Mouse (Mus musculus): Measurements from ENCODE around the gene Lrtm2.
A peak's percentile ranks its signal among the peaks of the same experiment; 100 is the strongest.

Lrtm2 gene

DNA sequence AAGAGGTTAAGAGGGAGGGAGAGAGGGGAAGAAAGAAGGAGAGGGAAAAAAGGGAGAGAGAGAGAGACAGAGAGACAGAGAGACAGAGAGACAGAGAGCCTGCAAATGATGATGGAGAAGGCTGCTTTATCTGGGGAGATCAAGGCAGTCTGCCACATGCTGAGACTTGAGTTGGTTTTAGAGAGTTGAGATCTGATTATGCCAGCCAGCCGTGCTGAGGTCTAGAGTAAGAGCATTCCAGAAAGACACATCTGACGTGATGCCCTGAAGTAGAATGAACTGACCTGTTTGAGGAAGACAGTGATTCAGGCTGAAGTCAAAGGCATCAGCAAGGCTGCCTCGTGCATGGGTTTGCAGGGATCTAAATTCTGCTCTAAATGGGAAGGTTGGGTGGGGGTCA is 3.3 kb upstream of the Lrtm2 start:
- DNase-seq = no peak

DNA sequence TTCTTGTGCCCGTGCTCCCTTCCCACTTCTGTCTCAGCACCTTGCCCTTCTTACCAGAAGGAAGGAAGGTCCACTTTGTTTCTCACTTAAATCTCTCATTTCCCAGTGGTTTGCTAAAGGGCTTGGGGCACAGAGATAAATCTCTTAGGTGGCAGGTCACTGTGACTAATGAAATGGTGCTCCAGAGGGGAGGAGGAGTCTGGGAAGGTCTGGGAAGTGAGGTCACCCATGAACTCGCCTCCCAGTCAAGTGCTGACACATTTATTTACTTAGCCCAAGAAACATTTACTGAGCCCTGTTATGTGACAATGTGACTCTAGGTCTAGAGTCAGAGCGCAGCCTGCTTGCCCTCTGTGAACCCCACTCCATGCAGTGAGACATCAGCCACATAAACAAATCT is 2.6 kb upstream of the Lrtm2 start:
- DNase-seq = no peak

DNA sequence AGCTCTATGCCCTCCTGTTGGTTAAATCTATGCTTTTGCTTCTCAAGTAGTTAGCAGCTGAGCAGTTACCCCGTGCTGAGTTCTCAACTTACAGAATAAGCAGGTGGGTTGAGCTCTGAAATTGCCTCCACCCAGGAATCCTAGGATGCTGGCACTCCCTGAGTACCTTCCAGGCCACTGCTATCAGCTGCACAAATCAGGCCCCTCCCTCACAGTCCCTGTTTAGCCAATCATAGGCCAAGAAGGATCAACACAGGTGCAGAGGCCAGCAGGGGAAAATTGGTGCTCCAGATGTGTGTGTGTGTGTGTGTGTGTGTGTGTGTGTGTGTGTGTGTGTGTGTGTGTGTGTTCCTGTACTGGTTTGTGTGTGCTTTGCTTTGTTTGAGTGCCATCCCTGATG is 1.5 kb upstream of the Lrtm2 start:
- DNase-seq = no peak

DNA sequence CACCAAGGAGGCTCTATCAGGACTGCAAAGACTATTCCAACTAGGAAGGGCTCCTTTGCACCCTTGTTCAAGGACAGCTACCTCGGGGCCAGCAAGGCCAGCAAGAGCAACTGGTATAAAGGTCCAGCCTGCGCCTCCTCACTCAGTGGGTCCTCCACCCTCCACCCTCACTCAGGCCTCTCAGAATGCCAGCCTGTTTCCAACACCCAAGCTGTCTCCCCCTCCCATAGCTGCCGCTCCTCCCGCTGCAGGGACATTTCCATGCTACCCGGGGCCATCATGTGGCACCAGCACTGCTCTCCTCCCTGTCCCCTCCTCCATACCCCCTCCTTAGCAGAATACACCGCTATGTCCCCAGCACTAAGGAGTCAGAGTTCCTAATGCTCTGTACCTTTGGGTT is 630 bp downstream of the Lrtm2 start:
- DNase-seq = peak; percentile 36

DNA sequence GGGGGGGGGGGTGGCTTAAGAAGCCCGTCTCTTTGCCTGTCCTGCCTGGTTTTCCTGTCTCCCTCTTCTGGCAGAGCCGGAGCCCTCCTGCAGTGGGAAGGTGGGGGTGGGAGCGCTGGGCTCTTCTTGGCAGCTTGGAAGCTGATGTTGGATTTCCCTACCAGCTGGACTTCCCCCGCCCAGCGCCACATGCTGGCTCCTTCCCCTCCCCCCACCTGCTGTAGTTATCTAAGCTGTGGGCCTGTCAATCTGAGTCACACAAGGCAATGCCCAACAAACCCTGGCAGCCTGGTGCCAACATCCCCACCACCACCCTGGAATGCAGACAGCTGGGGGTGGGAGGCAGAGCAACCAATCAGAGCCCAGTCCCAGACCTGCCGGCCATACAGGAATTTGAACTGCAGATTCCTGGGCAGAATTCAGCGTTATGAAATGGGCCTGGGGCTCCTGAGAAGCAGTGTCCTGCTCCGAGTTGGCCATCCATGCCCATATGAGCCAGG is 1.3 kb downstream of the Lrtm2 start:
- peak; percentile 94 for DNase-seq

DNA sequence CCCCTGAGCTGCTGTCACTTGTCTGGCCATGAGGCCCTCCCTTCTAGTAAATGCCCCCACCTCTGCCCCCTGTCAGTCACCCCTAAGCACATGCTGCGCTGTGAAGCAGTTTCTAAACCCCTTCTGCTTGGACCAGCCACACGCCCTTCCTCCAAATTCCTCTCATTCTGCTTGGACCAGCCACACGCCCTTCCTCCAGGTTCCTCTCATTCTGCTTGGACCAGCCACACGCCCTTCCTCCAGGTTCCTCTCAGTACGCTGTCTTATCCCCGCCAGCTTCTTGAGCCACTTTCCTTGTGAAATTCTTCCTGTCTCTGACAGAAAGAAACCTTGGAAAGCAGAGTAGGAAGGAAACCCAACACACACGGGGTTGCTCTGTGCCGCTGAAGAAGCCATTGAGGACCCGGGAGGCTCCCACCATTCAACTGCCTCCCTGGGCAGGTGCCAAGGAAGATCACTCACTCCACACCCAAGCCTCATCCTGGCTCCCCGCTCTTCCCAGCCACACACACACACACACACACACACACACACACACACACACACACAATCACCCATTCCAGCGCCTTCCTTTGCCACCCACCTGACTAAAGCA is 1.9 kb downstream of the Lrtm2 start:
- DNase-seq = peak; percentile 36

DNA sequence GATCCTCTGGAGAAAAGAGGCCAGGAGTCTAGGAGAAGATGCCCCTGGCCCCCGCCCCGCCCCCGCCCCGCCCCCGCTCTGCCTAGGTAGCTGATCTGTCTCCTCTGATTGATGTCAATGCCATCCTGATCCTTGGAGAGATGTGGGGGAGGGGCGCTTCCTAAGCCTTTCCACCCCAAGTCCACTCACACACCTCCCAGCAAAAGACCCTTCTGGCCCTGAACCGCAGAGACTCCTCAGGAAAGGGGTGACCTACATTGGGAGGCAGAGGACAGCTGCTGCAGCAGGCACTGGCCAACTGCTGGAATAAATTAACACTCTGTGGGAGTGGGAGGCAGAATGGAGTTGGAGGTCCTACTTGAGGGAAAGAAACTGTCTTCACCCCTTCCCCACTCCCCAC is 4.0 kb downstream of the Lrtm2 start:
- no peak for DNase-seq

DNA sequence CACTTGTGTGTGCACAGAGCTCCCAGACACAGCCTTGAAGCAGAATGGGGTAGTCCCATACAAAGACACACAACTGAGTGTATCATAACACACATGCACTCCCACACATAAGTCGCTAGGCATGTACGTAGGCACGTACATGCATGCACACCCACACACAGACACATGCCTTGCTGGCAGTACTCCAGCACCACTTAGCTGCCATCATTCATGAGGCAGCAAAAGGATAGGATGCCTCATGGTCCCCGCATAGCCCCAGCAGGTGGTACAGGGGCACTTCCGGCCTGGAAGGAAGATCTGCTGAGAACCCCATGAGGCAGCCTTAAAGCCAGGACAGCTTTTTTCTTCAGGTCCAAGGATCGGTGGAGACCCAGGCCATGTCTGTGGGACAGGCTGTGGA is 4.6 kb downstream of the Lrtm2 start:
- peak; percentile 42 for DNase-seq

DNA sequence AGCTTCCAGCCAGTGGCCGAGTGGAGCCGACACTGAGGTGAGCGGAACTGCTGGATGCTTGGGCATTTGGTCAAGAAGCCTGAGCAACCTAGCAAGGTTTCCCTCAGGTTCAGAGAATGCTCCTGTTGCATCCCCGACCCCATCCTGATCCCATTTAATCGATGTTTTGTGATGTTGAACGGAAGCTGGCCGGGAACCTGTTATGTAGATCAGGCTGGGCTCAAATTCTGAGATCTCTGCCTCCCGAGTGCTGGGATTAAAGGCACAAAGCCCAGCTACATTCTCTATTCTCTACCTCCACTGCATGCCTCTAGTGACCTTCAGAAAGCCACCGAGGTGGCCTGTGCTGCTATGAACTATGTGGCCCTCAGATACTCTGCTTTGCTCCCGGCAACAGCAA is 5.8 kb downstream of the Lrtm2 start:
- no peak for DNase-seq

DNA sequence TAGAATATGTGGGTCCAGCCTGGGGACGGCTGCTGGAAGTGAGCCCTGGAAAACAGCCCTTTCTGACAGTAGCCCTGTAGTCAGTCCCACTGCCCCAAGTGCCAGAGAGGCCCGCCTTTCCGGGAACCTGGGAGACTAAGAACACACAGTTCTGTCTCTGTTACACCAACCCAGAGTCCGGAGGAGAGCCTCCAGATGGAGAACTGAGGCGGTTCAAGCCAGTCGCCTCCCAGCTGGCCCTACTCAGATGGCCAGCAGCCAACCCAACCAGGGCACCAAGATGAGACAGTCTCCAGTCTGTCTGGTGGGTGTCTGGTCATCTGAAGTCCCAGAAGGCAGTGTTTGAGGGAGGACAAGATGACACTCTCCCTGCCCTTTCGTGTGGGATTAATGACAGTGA is 8.8 kb downstream of the Lrtm2 start:
- peak; percentile 72 for DNase-seq

DNA sequence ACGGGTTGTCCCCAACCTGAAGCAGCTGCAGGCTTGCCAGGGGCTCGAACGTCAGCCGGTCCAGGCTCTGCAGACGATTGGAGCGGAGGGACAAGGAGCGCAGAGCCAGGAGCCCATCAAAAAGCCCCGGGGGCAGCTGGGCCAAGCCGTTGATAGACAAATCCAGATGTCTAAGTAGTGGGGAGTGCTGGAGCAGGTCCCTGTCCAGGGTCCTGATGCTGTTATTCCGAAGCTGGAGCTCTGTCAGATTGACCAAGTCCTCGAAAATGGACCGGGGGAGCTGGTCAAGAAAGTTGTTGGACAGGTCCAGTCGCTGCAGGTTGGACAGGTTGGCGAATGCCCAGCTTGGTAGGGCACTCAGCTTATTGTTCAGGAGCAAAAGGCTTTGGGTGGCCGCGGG is 10.1 kb downstream of the Lrtm2 start:
- no peak for DNase-seq

DNA sequence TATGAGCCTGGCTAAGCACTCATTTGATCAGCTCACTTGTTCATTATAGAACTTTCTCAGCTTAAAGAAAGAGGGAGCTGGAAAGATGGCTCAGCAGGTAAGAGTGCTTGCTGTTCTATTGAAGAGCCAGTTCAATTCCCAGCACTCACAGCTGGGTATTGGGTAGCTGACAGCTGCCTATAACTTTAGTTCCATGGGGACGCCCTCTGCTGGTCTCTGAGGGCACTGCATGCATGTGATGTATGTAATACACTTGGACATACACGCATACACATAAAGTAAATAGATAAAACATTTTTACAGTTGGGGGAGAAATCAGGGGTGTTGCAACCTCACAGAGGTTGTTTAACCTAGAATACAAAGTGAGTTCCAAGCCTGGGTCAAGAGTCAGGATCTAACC is 11.2 kb downstream of the Lrtm2 start:
- no peak for DNase-seq

DNA sequence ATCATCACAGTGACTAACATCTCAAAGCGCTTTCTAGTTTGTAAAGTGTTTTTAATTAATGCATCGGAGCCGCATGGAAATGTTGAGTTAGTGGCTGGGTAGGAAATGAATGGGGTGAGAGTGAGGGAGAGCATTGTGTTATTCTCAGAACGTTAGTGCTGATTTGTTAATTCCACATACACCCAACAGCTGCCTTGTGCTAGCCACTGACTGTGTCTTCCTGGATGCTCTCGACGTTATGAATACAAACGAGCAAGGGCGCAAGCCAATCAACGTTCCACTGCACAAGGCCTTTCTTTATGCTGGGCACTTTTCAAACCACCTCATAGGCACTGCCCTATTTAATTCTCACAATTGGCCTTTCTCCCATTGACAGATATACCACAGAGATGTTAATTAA is 11.8 kb downstream of the Lrtm2 start:
- DNase-seq = peak; percentile 68

DNA sequence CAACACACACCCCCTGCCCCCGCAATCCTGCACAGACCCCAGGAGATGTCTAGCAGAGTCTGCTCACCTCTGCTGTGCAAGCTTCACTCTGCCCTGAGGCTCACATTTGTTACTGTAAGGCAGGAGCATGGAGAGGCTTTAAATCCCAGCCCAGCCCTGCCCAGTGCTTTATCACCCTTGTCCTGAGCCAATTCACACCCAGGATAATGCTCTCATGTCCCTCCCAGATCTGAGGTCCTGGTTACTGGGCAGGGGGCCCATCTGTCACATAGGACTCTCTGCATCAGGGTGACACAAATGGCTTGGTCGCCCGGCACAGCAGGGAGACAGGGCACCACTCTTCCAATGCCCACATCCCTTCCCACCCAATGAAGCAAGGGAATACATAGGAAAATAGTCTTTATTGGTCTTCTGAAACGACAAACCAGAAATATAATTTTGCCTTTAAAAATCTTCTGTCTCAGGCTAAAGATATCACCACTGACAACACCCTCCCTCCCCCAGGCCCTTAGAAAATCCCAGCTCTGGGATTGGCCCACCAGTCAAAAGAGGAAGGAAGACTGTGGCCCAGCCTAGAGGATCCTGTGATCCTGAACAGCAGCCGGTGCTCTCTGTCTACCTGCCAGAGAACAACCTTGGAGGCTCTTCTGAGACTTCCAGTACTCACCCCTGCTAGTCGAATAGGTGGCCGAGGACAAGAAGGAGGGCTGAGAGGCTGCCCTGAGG is 15.7 kb downstream of the Lrtm2 start:
- DNase-seq = no peak

DNA sequence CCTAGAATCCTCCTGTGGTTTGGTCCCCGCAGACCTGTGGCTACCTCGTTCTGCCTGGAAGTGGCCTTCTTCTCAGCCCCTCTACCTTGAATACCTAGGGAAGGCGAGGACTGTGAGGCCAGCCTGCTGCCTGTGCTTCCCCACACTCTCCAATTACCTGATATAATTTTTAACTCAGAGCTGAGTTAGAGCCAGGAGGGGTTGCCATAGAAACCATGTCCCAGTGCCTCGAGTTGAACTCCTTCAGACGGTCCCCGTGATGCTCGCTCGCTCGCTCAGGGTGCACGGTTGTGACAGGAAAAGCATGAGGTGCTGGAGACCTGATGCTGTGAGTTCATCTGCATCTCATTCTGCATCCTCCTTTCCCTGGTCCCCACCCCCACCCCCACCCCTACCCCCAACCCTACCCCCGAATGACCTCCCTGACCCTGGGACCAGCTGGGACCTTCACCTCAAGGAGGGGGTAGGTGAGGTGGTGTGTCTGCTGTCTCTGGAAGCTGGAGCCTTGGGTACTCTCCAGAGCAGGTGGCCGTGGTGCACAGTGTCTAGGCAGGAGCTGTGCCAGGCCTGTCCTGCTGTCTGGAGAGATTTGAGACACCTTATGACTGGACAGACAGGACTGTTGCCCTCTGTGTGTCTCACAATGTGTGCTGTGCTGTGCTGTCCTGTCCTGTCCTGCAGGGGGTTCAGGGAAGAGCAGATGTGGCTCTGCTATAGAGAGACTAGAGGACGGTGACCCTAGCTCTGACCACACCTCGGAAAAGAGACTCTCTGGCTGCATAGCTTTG is 16.8 kb downstream of the Lrtm2 start:
- DNase-seq = no peak

DNA sequence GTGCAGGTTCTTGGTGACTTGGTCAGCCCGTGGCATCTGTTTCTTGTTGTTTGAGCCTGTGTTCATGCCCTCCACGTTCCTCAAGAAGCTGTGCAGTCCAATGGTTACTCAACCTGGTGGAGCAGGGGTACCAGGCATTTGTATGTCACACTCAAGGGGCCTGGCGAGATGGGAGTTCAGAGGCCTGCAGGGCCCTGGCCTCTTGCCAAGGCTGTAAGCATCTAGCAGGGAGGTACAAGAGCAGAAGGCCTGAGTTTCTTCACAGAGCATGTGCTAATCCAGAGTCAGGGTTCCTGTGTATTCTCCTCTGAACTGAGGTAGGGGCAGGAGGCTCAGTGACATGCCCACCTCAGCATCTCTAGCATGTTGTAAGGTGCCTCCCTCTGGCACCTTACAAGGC is 17.5 kb downstream of the Lrtm2 start:
- DNase-seq = no peak

DNA sequence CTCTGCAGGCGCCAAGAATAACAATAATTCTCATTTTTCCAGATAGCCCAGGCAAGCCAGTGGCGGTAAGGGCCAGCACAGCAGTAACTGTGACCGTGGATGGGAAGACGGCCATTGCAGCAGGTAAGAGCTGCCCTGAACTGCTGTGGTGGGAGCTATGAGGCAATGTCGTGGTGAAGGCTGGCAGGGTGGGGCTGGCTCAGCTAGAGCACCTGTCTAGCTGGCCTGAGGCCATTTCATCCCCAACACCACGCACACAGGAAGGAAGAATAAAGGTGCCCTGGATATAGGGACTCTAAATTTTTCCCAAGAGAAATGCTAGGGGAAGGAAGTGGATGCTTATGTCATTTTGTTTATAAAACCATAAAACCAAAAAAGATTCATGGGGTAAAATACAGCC is 18.2 kb downstream of the Lrtm2 start:
- DNase-seq = no peak

DNA sequence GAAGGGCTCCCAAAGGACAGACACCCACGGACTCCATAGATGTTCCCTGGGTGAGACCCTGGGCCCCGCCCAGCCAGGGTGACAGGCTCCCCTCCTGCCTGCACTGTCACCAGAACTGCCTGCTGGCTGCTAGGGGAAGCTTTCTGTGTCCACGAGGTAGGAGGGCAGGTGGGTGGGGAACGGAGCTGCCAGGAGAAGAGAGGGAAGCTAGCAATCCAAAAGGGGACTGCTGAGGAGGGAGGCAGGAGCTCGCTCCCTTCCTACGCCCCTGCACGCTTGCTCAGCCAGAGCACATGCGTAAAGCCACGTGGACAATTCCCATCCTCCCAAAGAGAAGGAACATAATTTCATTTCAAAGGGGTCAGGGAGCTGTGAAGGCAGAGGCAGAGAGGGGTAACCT is 20.4 kb downstream of the Lrtm2 start:
- DNase-seq = peak; percentile 67

DNA sequence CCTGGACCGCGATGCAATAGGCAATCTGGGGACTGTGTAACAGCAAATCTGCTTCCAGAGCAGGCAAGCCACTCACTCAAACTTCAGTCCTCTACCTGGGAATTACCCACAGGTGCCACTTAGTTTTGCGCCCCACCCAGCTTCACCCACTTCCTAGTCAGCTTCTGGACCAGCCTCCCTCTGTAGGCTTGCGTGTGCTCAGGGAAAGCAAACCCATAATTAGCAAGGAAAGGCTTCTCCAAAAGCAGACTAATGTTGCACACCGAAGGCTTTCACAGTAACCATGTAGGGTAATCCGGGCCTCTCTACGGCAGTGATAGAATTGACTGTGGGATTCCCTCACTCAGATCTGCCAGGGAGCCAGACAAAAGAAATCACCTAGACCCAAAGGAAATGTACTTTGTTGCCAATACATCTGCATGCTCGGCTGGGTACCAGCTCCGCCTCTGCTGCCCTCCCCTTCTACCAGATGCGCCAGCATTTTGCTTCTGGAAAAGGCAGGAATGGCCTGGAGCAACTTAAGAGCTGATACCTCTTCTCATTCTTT is 22.6 kb downstream of the Lrtm2 start:
- DNase-seq = no peak

DNA sequence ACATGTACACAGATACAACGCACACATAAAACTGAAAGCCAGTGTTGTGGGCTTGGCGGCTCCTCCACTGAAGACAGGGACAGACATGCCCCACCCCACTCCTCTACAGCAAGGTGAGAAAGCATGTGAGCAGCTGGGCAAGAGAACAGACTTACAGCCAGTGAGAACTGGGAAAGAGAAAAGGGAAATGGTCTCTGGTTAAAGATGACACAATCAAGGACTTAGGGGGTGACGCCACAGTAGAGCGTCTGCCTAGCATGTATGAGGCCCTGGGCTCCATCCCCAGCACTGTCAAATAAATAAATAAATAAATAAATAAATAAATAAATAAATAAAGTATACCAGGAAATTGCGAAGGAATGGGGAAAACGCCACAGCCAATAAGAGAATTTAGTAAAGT is 27.2 kb downstream of the Lrtm2 start:
- DNase-seq = no peak

DNA sequence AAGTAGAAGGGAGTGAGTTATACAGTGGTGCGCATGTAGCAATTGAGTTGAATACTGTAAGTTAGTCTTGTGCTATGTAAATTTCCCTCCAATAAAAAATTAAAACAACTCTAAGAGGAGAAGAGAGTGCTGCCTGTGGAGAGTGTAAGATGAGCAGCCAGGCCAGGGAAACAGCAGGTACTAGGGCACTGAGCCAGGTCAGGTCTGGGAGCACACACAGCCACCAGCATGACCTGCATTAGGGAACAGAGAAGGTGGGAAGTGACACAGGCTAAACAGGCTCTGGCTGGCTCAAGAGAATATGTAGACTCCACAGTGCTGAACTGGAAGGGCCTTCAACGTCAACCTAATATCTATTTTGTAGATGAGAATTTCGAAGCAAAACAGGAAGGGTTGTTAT is 29.3 kb downstream of the Lrtm2 start:
- no peak for DNase-seq

DNA sequence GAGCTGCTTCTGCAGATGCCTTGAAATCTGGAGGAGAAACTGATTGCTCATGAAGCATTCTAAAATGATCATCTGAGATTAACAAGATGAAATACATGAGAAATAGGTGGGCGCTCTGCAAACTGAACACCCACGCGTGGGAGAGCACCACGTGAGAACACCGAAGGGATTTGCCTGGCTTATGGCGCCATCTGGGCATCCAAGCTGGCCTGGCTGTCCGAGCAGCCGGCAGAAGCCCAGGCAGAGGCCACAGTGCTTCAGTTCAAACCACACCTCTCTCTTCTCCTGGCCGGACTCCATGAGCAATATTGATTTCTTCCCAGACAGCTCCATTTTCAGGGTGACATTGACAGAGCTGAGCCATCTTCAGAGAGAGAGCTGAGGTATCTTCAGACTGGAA is 49.8 kb downstream of the Lrtm2 start:
- DNase-seq = peak; percentile 74

DNA sequence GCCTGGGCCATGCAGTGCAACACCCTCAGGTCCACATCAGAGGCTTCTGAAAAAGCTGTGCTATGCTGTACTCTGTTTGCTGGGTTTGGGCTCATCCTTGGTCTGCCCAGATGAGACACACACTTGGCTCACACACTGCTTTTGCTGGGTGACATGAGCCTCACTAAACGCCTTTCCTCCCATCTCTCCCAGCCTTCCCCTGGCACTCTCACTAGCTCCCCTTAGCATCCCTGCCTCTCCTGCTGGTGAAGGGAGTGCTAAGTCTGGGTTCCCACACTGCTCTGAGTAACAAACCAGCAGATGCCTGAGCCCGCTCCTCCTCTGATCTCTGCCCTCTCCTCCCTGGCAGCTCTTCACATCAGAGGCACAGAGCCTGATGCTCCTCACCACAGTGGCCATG is 53.9 kb downstream of the Lrtm2 start:
- no peak for DNase-seq

Data from layer of hippocampus, adult 9-11 months (tissue).